Mouse (Mus musculus) embryo, embryonic 9.5 days (tissue): ENCODE results near the gene Dyrk2.

Source experiments
- DNase-seq: peaks from one replicate; pipeline ENCODE4 v3.0.0-alpha.2; 2017; ENCODE audit errors: extremely low spot score

Gene Dyrk2

GRCm38 (mm10) chr10:118846991-118847545 is 22.9 kb downstream of the Dyrk2 start:
- no peak for DNase-seq

- DNase-seq: no peak
Measured at GRCm38 (mm10) chr10:118840598-118840997, 29.4 kb downstream of the Dyrk2 start.

- DNase-seq: no peak
Measured at GRCm38 (mm10) chr10:118839343-118840141, 30.5 kb downstream of the Dyrk2 start.

GRCm38 (mm10) chr10:118837636-118838035 is 32.4 kb downstream of the Dyrk2 start:
- DNase-seq: no peak

- DNase-seq: no peak
Measured at GRCm38 (mm10) chr10:118831190-118831589, 38.8 kb downstream of the Dyrk2 start.

- DNase-seq: no peak
Measured at GRCm38 (mm10) chr10:118829641-118830040, 40.4 kb downstream of the Dyrk2 start.

- DNase-seq: no peak
Measured at GRCm38 (mm10) chr10:118827116-118827515, 42.9 kb downstream of the Dyrk2 start.

- DNase-seq: no peak
Measured at GRCm38 (mm10) chr10:118824830-118825229, 45.2 kb downstream of the Dyrk2 start.

- peak; percentile 21 for DNase-seq
Measured at GRCm38 (mm10) chr10:118820901-118821300, 49.1 kb downstream of the Dyrk2 start.

- no peak for DNase-seq
Measured at GRCm38 (mm10) chr10:118819846-118820245, 50.2 kb downstream of the Dyrk2 start.

GRCm38 (mm10) chr10:118817089-118817488 is 52.9 kb downstream of the Dyrk2 start:
- DNase-seq: no peak

- DNase-seq: no peak
Measured at GRCm38 (mm10) chr10:118811945-118812344, 58.1 kb downstream of the Dyrk2 start.

GRCm38 (mm10) chr10:118810908-118811711 is 58.9 kb downstream of the Dyrk2 start:
- no peak for DNase-seq
